Mouse (Mus musculus): ENCODE results near the gene Gpr39. TPM values are rescaled to one million over a fixed set of nuclear protein-coding genes. Genes with fewer than 3 reads are reported as not detected.

Gpr39 gene
- polyA plus RNA-seq, 1 experiment from 2014 or later: 0.09 TPM

DNA sequence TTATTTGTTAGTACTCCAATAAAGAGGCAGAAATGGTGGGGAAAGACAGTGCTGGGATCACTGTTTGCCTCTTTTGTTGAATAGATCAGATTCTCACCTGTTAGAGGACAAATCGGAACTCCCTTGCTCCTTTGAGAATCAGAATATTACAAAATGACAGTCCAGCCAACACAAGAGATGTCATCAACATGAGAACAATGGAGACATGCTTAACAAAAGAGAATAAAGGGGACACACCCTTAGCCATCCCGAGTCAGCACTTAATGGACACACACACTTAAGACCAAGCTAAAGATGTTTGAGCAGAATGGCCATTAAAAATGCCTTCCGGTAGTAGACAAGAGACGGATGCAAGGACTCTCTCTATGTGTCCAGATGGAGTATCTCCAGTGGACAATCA is 68.0 kb downstream of the Gpr39 start:
- no peaks in the 10 kb centered on the region for H3K4me1 ChIP-seq

DNA sequence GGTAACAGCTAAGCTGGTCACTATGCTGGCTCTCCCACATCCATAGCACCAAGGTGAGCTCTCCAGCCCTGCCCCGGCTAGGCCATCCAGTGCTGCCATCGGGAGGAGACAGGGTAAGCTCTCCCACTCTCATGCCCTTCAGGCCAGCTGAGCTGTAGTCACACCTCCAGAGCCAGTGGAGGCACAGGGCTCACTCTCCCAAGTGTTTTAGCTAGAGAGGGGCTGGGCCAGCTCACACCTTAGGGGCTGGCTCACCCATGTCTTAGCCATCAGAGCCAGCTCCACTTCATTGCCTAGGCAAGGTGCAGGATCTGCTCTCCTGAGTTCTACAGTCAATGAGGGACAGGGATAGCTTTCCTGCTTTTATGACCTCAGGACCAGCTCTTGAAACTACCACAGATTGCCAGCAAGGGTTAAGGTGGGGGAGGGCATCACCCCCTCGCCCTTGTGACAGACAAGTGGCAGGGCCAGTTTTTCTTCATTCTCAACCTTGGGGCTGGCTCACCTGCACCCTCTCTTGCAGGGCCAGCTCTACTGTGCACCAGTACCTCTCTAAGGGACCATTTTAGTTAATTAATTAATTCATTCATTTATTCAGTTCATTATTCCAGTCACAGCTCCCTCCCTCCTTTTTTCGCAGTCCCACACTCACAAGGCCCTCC is 78.7 kb downstream of the Gpr39 start:
- no peak overlapping the region for H3K4me3 ChIP-seq
- ATAC-seq (ENCODE audit: low FRiP score): no peak
- no peak overlapping the region for H3K27ac ChIP-seq
- no peaks in the 10 kb centered on the region for H3K9me3 ChIP-seq (replicated peaks)
- H3K4me2 ChIP-seq (replicated peaks): no peak overlapping the region
- H3K4me1 ChIP-seq: peaks cover 5% of the 10 kb centered on the region; the same call in 1 of the 2 replicates
- H3K9ac ChIP-seq: no peak overlapping the region
- 94% methylated on average over 4 of the region's 4 CpGs for whole genome bisulfite sequencing
- H3K36me3 ChIP-seq: no peaks in the 10 kb centered on the region
- H3K27me3 ChIP-seq: no peaks in the 10 kb centered on the region

More for the DNA sequence above, 68.0 kb downstream of the Gpr39 start:
- Histone ChIP-seq H3K27me3 (no peaks in the 10 kb centered on the region), H3K27ac (no peak overlapping the region), H3K4me2 (replicated peaks) (no peak overlapping the region), H3K4me3 (no peak overlapping the region), H3K36me3 (no peaks in the 10 kb centered on the region), H3K9me3 (replicated peaks) (no peaks in the 10 kb centered on the region), H3K9ac (no peak overlapping the region)
- ATAC-seq (ENCODE audit: low FRiP score): no peak
- WGBS: 79% methylated on average over 4 of the region's 4 CpGs

- Histone ChIP-seq H3K4me3 (no peak overlapping the region), H3K27me3 (no peaks in the 10 kb centered on the region), H3K27ac (no peak overlapping the region), H3K36me3 (no peaks in the 10 kb centered on the region), H3K9ac (no peak overlapping the region), H3K4me2 (replicated peaks) (no peak overlapping the region), H3K4me1 (peaks cover 5% of the 10 kb centered on the region; the same call in 1 of the 2 replicates), H3K9me3 (replicated peaks) (no peaks in the 10 kb centered on the region)
- WGBS: 79% methylated on average over 15 of the region's 15 CpGs
- ATAC-seq (ENCODE audit: low FRiP score): no peak
Measured at GRCm38 (mm10) chr1:125759972-125760695, 83.3 kb downstream of the Gpr39 start.

GRCm38 (mm10) chr1:125760696-125761025 is 83.9 kb downstream of the Gpr39 start:
- WGBS: 78% methylated on average over 5 of the region's 5 CpGs
- Histone ChIP-seq H3K27me3 (no peaks in the 10 kb centered on the region), H3K4me1 (peaks cover 5% of the 10 kb centered on the region; the same call in 1 of the 2 replicates), H3K36me3 (no peaks in the 10 kb centered on the region), H3K4me2 (replicated peaks) (no peak overlapping the region), H3K4me3 (no peak overlapping the region), H3K27ac (no peak overlapping the region), H3K9ac (no peak overlapping the region), H3K9me3 (replicated peaks) (no peaks in the 10 kb centered on the region)
- no peak for ATAC-seq (ENCODE audit: low FRiP score)

DNA sequence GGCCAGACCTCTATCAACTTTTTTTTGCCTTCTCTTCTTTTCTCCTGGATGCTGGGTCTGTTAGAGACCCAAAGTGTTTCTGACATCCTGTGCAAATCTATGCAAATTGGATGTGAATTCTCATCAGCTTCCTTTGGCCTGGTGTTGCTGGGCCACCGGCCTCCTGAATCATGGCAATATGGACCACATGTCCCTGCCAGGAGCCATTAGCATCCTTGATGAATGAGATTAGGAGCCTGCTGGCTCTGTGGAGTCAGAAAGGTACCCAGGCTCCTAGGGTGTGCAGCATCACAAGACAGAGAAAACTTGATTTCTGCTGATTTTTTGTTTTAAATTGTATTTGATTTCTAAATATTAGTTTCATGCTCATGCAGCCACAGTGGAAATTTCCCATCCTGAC is 85.3 kb downstream of the Gpr39 start:
- Histone ChIP-seq H3K9me3 (replicated peaks) (no peaks in the 10 kb centered on the region), H3K9ac (no peak overlapping the region), H3K27ac (no peak overlapping the region), H3K4me2 (replicated peaks) (no peak overlapping the region), H3K4me3 (no peak overlapping the region), H3K36me3 (no peaks in the 10 kb centered on the region), H3K27me3 (no peaks in the 10 kb centered on the region), H3K4me1 (peaks cover 5% of the 10 kb centered on the region; the same call in 1 of the 2 replicates)
- 62% methylated on average over 1 of the region's 1 CpGs for WGBS
- ATAC-seq (ENCODE audit: low FRiP score): no peak

DNA sequence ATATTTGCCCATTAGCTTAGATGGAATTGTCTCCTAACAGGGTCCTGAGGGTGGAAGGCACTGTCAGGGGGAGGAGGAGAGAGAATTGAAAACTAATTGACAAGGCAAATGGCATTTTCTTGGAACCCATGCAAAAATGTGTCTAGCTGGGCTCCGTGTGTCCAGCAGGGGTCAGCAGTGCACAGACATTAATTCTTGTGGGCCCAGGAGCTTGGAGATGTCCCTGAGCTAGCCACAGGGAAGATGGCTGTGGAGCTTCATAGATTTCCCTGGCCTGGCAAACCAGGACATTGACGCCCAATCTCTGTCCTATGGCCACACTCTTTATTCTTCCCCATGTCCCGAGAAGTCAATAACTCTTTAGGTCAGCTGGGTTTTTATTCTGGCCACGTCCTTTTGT is 113.0 kb downstream of the Gpr39 start:
- Histone ChIP-seq H3K27ac (no peak overlapping the region), H3K4me3 (no peak overlapping the region), H3K4me1 (peaks cover 2% of the 10 kb centered on the region; the same call in 1 of the 2 replicates), H3K9me3 (replicated peaks) (no peaks in the 10 kb centered on the region), H3K9ac (no peak overlapping the region), H3K27me3 (no peaks in the 10 kb centered on the region), H3K36me3 (no peaks in the 10 kb centered on the region), H3K4me2 (replicated peaks) (no peak overlapping the region)
- WGBS: 32% methylated on average over 4 of the region's 4 CpGs
- peak; percentile 67; the same call in 1 of the 2 replicates for ATAC-seq (ENCODE audit: low FRiP score)

DNA sequence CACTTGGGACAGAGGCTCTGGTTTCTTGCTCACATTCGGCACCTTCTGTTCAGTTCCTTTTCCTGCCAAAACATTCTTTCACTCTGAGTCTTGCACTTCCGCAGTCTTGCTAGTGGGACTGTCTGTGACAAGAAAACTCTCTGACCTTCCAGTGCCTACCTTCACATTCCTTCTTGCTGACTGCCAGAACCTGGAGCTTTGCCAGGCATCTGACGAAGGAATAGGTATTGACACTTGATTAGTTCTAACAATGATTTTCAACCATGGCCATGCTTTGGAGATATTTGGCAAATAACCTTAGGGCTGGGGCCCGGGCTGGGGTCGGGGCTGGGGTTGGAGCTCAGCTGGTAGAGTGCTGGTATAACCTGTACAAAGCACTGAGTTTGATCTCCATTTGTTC is 123.7 kb downstream of the Gpr39 start:
- H3K4me3 ChIP-seq: no peak overlapping the region
- no peak overlapping the region for H3K4me2 ChIP-seq (replicated peaks)
- H3K36me3 ChIP-seq: no peaks in the 10 kb centered on the region
- H3K27me3 ChIP-seq: no peaks in the 10 kb centered on the region
- no peaks in the 10 kb centered on the region for H3K4me1 ChIP-seq
- no peak for ATAC-seq (ENCODE audit: low FRiP score)
- 91% methylated on average over 5 of the region's 5 CpGs for WGBS
- H3K9me3 ChIP-seq (replicated peaks): peaks cover 10% of the 10 kb centered on the region; the same call in 1 of the 2 replicates
- no peak overlapping the region for H3K9ac ChIP-seq
- no peak overlapping the region for H3K27ac ChIP-seq

DNA sequence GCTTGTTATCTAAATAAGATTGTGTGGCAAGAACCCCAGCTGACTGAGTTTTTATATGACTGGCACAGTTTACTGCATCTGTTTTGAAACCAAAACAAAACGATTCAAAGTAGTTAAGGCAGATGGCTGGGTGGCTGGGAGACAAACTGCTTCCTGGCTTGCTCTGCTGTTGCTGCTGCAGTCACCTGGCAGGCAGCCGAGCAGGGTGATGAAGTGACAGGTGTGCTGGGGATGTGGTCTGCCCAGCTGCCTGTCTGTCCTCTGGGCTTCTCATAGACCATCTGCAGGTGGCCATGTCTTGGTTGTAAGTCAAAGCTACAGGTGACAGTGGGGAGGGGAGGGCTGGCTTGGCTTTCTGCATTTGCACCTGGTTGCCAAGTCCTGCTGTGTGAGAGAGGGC is 131.6 kb downstream of the Gpr39 start:
- Histone ChIP-seq H3K27me3 (no peaks in the 10 kb centered on the region), H3K27ac (no peak overlapping the region), H3K4me3 (no peak overlapping the region), H3K4me1 (peaks cover 4% of the 10 kb centered on the region; the same call in 1 of the 2 replicates), H3K4me2 (replicated peaks) (no peak overlapping the region), H3K36me3 (no peaks in the 10 kb centered on the region), H3K9me3 (replicated peaks) (no peaks in the 10 kb centered on the region), H3K9ac (no peak overlapping the region)
- 77% methylated on average over 2 of the region's 2 CpGs for WGBS
- ATAC-seq (ENCODE audit: low FRiP score): no peak

GRCm38 (mm10) chr1:125813141-125813782 is 136.5 kb downstream of the Gpr39 start:
- peak; percentile 54; the same call in 1 of the 2 replicates for ATAC-seq (ENCODE audit: low FRiP score)
- H3K4me1 ChIP-seq: peaks cover 4% of the 10 kb centered on the region; the same call in 1 of the 2 replicates

GRCm38 (mm10) chr1:125821101-125821500 is 144.3 kb downstream of the Gpr39 start:
- Histone ChIP-seq H3K27ac (no peak overlapping the region), H3K4me2 (replicated peaks) (no peak overlapping the region), H3K27me3 (no peaks in the 10 kb centered on the region), H3K36me3 (no peaks in the 10 kb centered on the region), H3K9ac (no peak overlapping the region), H3K4me3 (no peak overlapping the region), H3K4me1 (no peaks in the 10 kb centered on the region), H3K9me3 (replicated peaks) (no peaks in the 10 kb centered on the region)
- no peak for ATAC-seq (ENCODE audit: low FRiP score)
- 70% methylated on average over 7 of the region's 7 CpGs for WGBS

More at GRCm38 (mm10) chr1:125813141-125813782, 136.5 kb downstream of the Gpr39 start:
- Histone ChIP-seq H3K9ac (no peak overlapping the region), H3K4me2 (replicated peaks) (no peak overlapping the region), H3K36me3 (no peaks in the 10 kb centered on the region), H3K27ac (no peak overlapping the region), H3K4me3 (no peak overlapping the region), H3K27me3 (no peaks in the 10 kb centered on the region), H3K9me3 (replicated peaks) (no peaks in the 10 kb centered on the region)
- 68% methylated on average over 9 of the region's 9 CpGs for WGBS

- no peaks in the 10 kb centered on the region for H3K4me1 ChIP-seq
- H3K4me3 ChIP-seq: no peak overlapping the region
- H3K4me2 ChIP-seq (replicated peaks): no peak overlapping the region
- H3K27ac ChIP-seq: no peak overlapping the region
- H3K36me3 ChIP-seq: no peaks in the 10 kb centered on the region
- WGBS: 86% methylated on average over 4 of the region's 4 CpGs
- H3K27me3 ChIP-seq: no peaks in the 10 kb centered on the region
- no peak for ATAC-seq (ENCODE audit: low FRiP score)
- no peaks in the 10 kb centered on the region for H3K9me3 ChIP-seq (replicated peaks)
- H3K9ac ChIP-seq: no peak overlapping the region
Measured at GRCm38 (mm10) chr1:125823611-125824010, 146.8 kb downstream of the Gpr39 start.

- 53% methylated on average over 1 of the region's 1 CpGs for WGBS
- no peaks in the 10 kb centered on the region for H3K9me3 ChIP-seq (replicated peaks)
- H3K27me3 ChIP-seq: no peaks in the 10 kb centered on the region
- no peak overlapping the region for H3K4me3 ChIP-seq
- no peaks in the 10 kb centered on the region for H3K4me1 ChIP-seq
- H3K27ac ChIP-seq: no peak overlapping the region
- ATAC-seq (ENCODE audit: low FRiP score): no peak
- H3K36me3 ChIP-seq: no peaks in the 10 kb centered on the region
- no peak overlapping the region for H3K9ac ChIP-seq
- no peak overlapping the region for H3K4me2 ChIP-seq (replicated peaks)
Measured at GRCm38 (mm10) chr1:125837507-125837906, 160.7 kb downstream of the Gpr39 start.
